Mouse (Mus musculus): Measurements from ENCODE around the gene Msi2. TPM values are rescaled to one million over a fixed set of nuclear protein-coding genes. Genes with fewer than 3 reads are reported as not detected.

The Msi2 gene
- polyA plus RNA-seq, 1 experiment from 2014 or later = 15.1 TPM

GRCm38 (mm10) chr11:88561191-88561590, 157.1 kb downstream of the Msi2 start:
- no peaks in the 10 kb centered on the region for H3K36me3 ChIP-seq (ENCODE audit: control insufficient read depth, insufficient read depth, low read length)
- H3K4me1 ChIP-seq (replicated peaks; ENCODE audit: control insufficient read depth, insufficient read depth, low read length) = peaks cover 43% of the 10 kb centered on the region
- 0 out of 2 replicates have a peak, but pooled peaks have one; percentile 27 for ATAC-seq (ENCODE audit: low read depth)
- 9% methylated on average over 6 of the region's 6 CpGs for WGBS
- H3K4me3 ChIP-seq (ENCODE audit: low read length) = no peak overlapping the region
- no peak overlapping the region for H3K4me2 ChIP-seq (ENCODE audit: low read depth, low read length)
- H3K9me3 ChIP-seq (ENCODE audit: control insufficient read depth, low read length) = no peaks in the 10 kb centered on the region
- peak overlapping the region; percentile 65 for H3K27ac ChIP-seq (ENCODE audit: low read length)
- H3K27me3 ChIP-seq (ENCODE audit: control insufficient read depth, insufficient read depth, low read depth, low read length) = no peaks in the 10 kb centered on the region
- peak overlapping the region; percentile 29; the same call in 1 of the 2 replicates for H3K9ac ChIP-seq (ENCODE audit: low read length)

- Histone ChIP-seq H3K9me3 (ENCODE audit: control insufficient read depth, low read length) (no peaks in the 10 kb centered on the region), H3K4me3 (ENCODE audit: low read length) (no peak overlapping the region), H3K9ac (ENCODE audit: low read length) (peak overlapping the region; percentile 29; the same call in 1 of the 2 replicates), H3K27me3 (ENCODE audit: control insufficient read depth, insufficient read depth, low read depth, low read length) (no peaks in the 10 kb centered on the region), H3K4me2 (ENCODE audit: low read depth, low read length) (no peak overlapping the region), H3K4me1 (replicated peaks; ENCODE audit: control insufficient read depth, insufficient read depth, low read length) (peaks cover 49% of the 10 kb centered on the region), H3K27ac (ENCODE audit: low read length) (peak overlapping the region; percentile 65), H3K36me3 (ENCODE audit: control insufficient read depth, insufficient read depth, low read length) (no peaks in the 10 kb centered on the region)
- 69% methylated on average over 9 of the region's 9 CpGs for WGBS
- ATAC-seq (ENCODE audit: low read depth) = no peak
Measured at GRCm38 (mm10) chr11:88560634-88561033, 157.7 kb downstream of the Msi2 start.

GRCm38 (mm10) chr11:88559365-88559970, 158.8 kb downstream of the Msi2 start:
- WGBS = 45% methylated on average over 10 of the region's 10 CpGs
- H3K9ac ChIP-seq (ENCODE audit: low read length) = no peak overlapping the region
- no peaks in the 10 kb centered on the region for H3K27me3 ChIP-seq (ENCODE audit: control insufficient read depth, insufficient read depth, low read depth, low read length)
- ATAC-seq (ENCODE audit: low read depth) = no peak
- H3K4me1 ChIP-seq (replicated peaks; ENCODE audit: control insufficient read depth, insufficient read depth, low read length) = peaks cover 54% of the 10 kb centered on the region
- no peaks in the 10 kb centered on the region for H3K9me3 ChIP-seq (ENCODE audit: control insufficient read depth, low read length)
- H3K4me3 ChIP-seq (ENCODE audit: low read length) = no peak overlapping the region
- no peaks in the 10 kb centered on the region for H3K36me3 ChIP-seq (ENCODE audit: control insufficient read depth, insufficient read depth, low read length)
- no peak overlapping the region for H3K4me2 ChIP-seq (ENCODE audit: low read depth, low read length)
- H3K27ac ChIP-seq (ENCODE audit: low read length) = peak overlapping the region; percentile 17; the same call in 1 of the 2 replicates

DNA sequence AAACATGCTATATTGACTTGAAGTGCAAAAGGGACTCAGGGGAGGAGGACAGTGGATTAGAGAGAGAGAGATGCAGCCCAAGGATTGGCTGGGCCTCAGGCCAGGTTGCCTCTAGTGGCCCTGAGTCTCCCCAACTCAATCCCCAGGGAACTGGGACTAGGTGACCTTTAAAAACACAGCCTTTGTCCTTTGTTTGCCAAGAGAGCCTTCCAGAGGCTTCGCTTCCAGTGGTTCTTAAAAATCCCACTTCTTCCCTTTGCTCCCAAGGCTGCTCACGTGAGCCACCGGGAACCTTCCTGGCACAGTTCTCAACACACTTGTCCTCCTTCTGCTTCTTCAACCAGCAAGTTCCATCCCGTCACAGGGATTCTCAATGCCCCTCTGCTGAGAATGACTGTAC, 159.6 kb downstream of the Msi2 start:
- H3K9me3 ChIP-seq (ENCODE audit: control insufficient read depth, low read length) = no peaks in the 10 kb centered on the region
- peak overlapping the region; percentile 17 for H3K27ac ChIP-seq (ENCODE audit: low read length)
- WGBS = 66% methylated on average over 4 of the region's 4 CpGs
- no peak for ATAC-seq (ENCODE audit: low read depth)
- H3K9ac ChIP-seq (ENCODE audit: low read length) = no peak overlapping the region
- H3K4me1 ChIP-seq (replicated peaks; ENCODE audit: control insufficient read depth, insufficient read depth, low read length) = peaks cover 54% of the 10 kb centered on the region
- H3K4me3 ChIP-seq (ENCODE audit: low read length) = no peak overlapping the region
- H3K36me3 ChIP-seq (ENCODE audit: control insufficient read depth, insufficient read depth, low read length) = no peaks in the 10 kb centered on the region
- no peaks in the 10 kb centered on the region for H3K27me3 ChIP-seq (ENCODE audit: control insufficient read depth, insufficient read depth, low read depth, low read length)
- no peak overlapping the region for H3K4me2 ChIP-seq (ENCODE audit: low read depth, low read length)

DNA sequence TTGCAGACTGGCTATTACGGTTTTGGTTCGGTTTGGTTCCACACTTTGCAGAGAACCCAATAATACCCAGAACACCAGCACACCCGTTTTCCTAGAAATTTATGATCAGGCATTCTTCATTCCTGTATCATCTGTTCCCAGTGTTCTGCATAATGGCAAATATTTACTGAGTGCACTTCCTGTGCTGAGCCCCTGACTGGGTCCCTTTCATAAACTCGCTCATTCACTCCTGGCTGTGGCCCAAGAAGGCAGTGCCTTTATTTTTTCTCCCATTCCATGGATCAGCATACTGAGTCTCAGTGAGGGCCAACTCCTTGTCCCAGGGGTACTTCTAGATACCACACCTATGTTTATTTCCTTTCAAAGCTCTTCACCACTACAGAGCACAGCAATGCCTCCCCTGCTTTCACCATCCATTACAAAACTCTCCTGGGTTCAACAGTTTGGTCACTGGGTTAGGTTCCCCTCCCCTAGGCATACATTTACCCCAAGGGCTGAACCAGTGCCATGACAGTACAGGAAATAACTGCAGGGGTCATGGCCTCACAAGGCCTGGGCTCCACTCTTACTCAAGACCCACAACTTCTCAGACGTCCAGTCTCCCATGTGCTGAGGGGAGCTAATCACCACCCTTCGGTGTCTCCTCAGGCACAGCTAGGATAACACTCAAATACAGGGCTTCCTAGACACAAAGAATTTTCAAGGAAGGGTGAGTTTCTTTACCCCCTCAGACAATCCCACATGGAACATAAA, 160.3 kb downstream of the Msi2 start:
- peaks cover 58% of the 10 kb centered on the region for H3K4me1 ChIP-seq (replicated peaks; ENCODE audit: control insufficient read depth, insufficient read depth, low read length)
- no peak; the same call in 1 of the 2 replicates for ATAC-seq (ENCODE audit: low read depth)
- peak overlapping the region; percentile 68 for H3K27ac ChIP-seq (ENCODE audit: low read length)
- H3K4me3 ChIP-seq (ENCODE audit: low read length) = no peak overlapping the region
- no peaks in the 10 kb centered on the region for H3K9me3 ChIP-seq (ENCODE audit: control insufficient read depth, low read length)
- H3K4me2 ChIP-seq (ENCODE audit: low read depth, low read length) = no peak overlapping the region
- H3K27me3 ChIP-seq (ENCODE audit: control insufficient read depth, insufficient read depth, low read depth, low read length) = no peaks in the 10 kb centered on the region
- WGBS = 44% methylated on average over 6 of the region's 6 CpGs
- no peak overlapping the region for H3K9ac ChIP-seq (ENCODE audit: low read length)
- no peaks in the 10 kb centered on the region for H3K36me3 ChIP-seq (ENCODE audit: control insufficient read depth, insufficient read depth, low read length)

DNA sequence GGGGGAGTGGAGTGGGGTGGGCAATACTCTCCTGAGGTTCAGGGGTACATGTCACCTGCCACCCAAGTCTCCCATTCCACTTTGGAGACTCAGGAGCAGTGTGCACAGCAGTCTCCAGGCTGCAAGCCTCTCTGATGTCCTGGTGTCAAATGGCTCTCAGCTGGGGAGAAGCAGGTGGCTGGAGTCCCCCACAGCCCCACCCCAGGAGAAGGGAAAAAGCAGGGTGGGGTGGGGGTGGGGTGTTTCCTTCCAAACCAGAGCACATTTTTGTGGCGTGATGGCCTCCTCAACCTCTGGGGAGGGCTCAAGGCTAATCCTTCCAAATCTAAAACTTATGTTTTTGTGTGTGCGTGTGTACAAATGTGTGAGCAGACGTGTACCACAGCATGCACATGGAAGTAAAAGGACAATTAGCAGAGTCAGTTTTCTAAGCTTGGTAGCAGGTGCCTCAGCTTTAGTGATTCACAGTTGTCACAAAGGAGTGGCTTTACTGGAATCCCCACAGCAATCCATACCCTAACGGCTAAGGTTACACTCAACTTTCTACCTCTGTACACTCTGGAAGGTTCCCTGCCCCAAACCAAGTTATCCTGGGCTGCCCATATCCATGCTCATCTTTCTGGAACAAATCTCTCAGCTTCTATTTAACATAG, 161.1 kb downstream of the Msi2 start:
- 55% methylated on average over 4 of the region's 4 CpGs for WGBS
- no peak for ATAC-seq (ENCODE audit: low read depth)
- peaks cover 61% of the 10 kb centered on the region for H3K4me1 ChIP-seq (replicated peaks; ENCODE audit: control insufficient read depth, insufficient read depth, low read length)
- H3K9ac ChIP-seq (ENCODE audit: low read length) = no peak overlapping the region
- no peaks in the 10 kb centered on the region for H3K27me3 ChIP-seq (ENCODE audit: control insufficient read depth, insufficient read depth, low read depth, low read length)
- H3K36me3 ChIP-seq (ENCODE audit: control insufficient read depth, insufficient read depth, low read length) = no peaks in the 10 kb centered on the region
- peak overlapping the region; percentile 68 for H3K27ac ChIP-seq (ENCODE audit: low read length)
- no peak overlapping the region for H3K4me2 ChIP-seq (ENCODE audit: low read depth, low read length)
- no peak overlapping the region for H3K4me3 ChIP-seq (ENCODE audit: low read length)
- no peaks in the 10 kb centered on the region for H3K9me3 ChIP-seq (ENCODE audit: control insufficient read depth, low read length)

GRCm38 (mm10) chr11:88555902-88556549, 162.3 kb downstream of the Msi2 start:
- H3K4me3 ChIP-seq (ENCODE audit: low read length) = no peak overlapping the region
- no peaks in the 10 kb centered on the region for H3K36me3 ChIP-seq (ENCODE audit: control insufficient read depth, insufficient read depth, low read length)
- H3K27me3 ChIP-seq (ENCODE audit: control insufficient read depth, insufficient read depth, low read depth, low read length) = no peaks in the 10 kb centered on the region
- peak overlapping the region; percentile 2 for H3K9ac ChIP-seq (ENCODE audit: low read length)
- H3K27ac ChIP-seq (ENCODE audit: low read length) = peak overlapping the region; percentile 83
- WGBS = 25% methylated on average over 6 of the region's 6 CpGs
- peaks cover 67% of the 10 kb centered on the region for H3K4me1 ChIP-seq (replicated peaks; ENCODE audit: control insufficient read depth, insufficient read depth, low read length)
- no peak overlapping the region for H3K4me2 ChIP-seq (ENCODE audit: low read depth, low read length)
- H3K9me3 ChIP-seq (ENCODE audit: control insufficient read depth, low read length) = no peaks in the 10 kb centered on the region
- ATAC-seq (ENCODE audit: low read depth) = peak; percentile 29; the same call in 1 of the 2 replicates

DNA sequence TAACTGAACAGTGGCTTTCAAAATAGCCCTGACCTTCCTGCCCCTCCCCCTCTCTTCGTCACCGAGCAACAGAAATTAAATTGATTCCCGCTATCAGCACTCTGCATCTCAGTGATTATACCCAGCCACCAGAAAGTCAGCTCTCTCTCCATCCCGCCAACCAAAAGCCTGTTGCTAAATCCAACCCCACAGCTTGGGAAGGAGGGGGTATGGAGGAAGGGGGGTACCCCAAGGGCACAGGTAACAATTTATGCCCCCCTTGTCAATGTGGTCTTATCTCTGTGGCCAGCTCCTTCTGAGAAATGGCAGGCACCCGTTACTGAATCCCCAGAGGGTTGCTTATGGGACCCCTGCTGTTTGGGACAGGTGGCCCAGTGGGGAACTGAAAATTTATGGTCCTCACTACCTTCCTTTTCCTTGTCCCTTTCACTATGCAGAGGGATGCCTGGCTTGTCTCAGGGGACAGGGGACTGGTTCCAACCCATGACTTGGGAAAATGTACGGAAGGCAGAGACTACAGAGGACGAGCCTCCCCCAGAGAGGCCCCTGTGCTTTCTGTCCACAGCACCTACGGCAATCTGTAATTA, 163.0 kb downstream of the Msi2 start:
- Histone ChIP-seq H3K4me3 (ENCODE audit: low read length) (no peak overlapping the region), H3K9me3 (ENCODE audit: control insufficient read depth, low read length) (no peaks in the 10 kb centered on the region), H3K4me2 (ENCODE audit: low read depth, low read length) (no peak overlapping the region), H3K9ac (ENCODE audit: low read length) (peak overlapping the region; percentile 2; the same call in 1 of the 2 replicates), H3K4me1 (replicated peaks; ENCODE audit: control insufficient read depth, insufficient read depth, low read length) (peaks cover 69% of the 10 kb centered on the region), H3K27ac (ENCODE audit: low read length) (peak overlapping the region; percentile 83), H3K27me3 (ENCODE audit: control insufficient read depth, insufficient read depth, low read depth, low read length) (no peaks in the 10 kb centered on the region), H3K36me3 (ENCODE audit: control insufficient read depth, insufficient read depth, low read length) (no peaks in the 10 kb centered on the region)
- 47% methylated on average over 8 of the region's 8 CpGs for WGBS
- no peak for ATAC-seq (ENCODE audit: low read depth)
